Mouse (Mus musculus) MEL (cell line): Measurements from ENCODE around the gene Eif4g1. TPM values are rescaled to one million over a fixed set of nuclear protein-coding genes. Genes with fewer than 3 reads are reported as not detected.

ENCODE experiments used
- DNase-seq: peaks from one replicate; pipeline ENCODE4 v3.0.0; 2011; ENCODE audit warnings: low read depth, low spot score
- H3K27ac ChIP-seq: 2 replicates; pipeline ENCODE4 v1.5.1; 2012; ENCODE audit warnings: low read depth, mild to moderate bottlenecking, control low read depth, low read length, moderate library complexity; ENCODE audit not compliant: control insufficient read depth
- H3K27me3 ChIP-seq, 2 experiments: fragments of 150-350 bp in 1 of 2; sonication (generic) in 1 of 2; 2 replicates each; pipeline ENCODE4 v1.6.1; 2012; ENCODE audit warnings: low read length in 2 of 2, mild to moderate bottlenecking in 2 of 2, improper control_type of control experiment in 1 of 2, moderate library complexity in 1 of 2; ENCODE audit not compliant: insufficient read depth in 2 of 2, control insufficient read depth in 1 of 2
- H3K36me3 ChIP-seq, 2 experiments: 2 replicates each; pipeline ENCODE4 v1.6.1; 2012 to 2014; ENCODE audit warnings: low read length in 2 of 2, improper control_type of control experiment in 1 of 2, inconsistent platforms in 1 of 2, mild to moderate bottlenecking in 1 of 2; ENCODE audit not compliant: insufficient read depth in 2 of 2, control insufficient read depth in 1 of 2
- H3K4me1 ChIP-seq, 2 experiments: fragments of 150-350 bp in 1 of 2; sonication (generic) in 1 of 2; 2 replicates each; pipeline ENCODE4 v1.6.1; 2012; ENCODE audit warnings: low read length in 2 of 2, improper control_type of control experiment in 1 of 2, mild to moderate bottlenecking in 1 of 2; ENCODE audit not compliant: insufficient read depth in 2 of 2, control insufficient read depth in 1 of 2
- H3K4me3 ChIP-seq, 2 experiments: fragments of 150-350 bp in 1 of 2; sonication (generic) in 1 of 2; 2 replicates each; pipeline ENCODE4 v1.5.1; 2012; ENCODE audit warnings: low read depth in 2 of 2, low read length in 2 of 2, mild to moderate bottlenecking in 2 of 2, moderate library complexity in 2 of 2, control low read depth in 1 of 2, improper control_type of control experiment in 1 of 2; ENCODE audit not compliant: control insufficient read depth in 1 of 2, insufficient read depth in 1 of 2
- H3K79me2 ChIP-seq: 2 replicates; pipeline ENCODE4 v1.6.1; 2012; ENCODE audit warnings: mild to moderate bottlenecking, low read length, moderate library complexity; ENCODE audit not compliant: control insufficient read depth, poor library complexity, insufficient read depth
- H3K9ac ChIP-seq: 2 replicates; pipeline ENCODE4 v1.6.1; 2012; ENCODE audit warnings: low read depth, mild to moderate bottlenecking, control low read depth, low read length, moderate library complexity; ENCODE audit not compliant: control insufficient read depth, poor library complexity, severe bottlenecking
- H3K9me3 ChIP-seq: fragments of 150-350 bp; sonication (generic); replicated peaks from 2 replicates; pipeline ENCODE4 v1.6.1; 2012; ENCODE audit warnings: mild to moderate bottlenecking, low read length, improper control_type of control experiment, moderate library complexity; ENCODE audit not compliant: insufficient read depth
- CHD2 ChIP-seq: IDR thresholded peaks from 2 replicates; pipeline ENCODE4 v1.6.1; 2011; ENCODE audit warnings: low read length, improper control_type of control experiment
- E2F4 ChIP-seq: IDR thresholded peaks from 2 replicates; pipeline ENCODE4 v1.6.1; 2011; ENCODE audit warnings: low read depth, low read length, improper control_type of control experiment, borderline replicate concordance
- ELF1 ChIP-seq: IDR thresholded peaks from 2 replicates; pipeline ENCODE4 v1.6.1; 2014; ENCODE audit warnings: low read depth, mild to moderate bottlenecking, inconsistent platforms, low read length, improper control_type of control experiment, moderate library complexity
- HCFC1 ChIP-seq: IDR thresholded peaks from 2 replicates; pipeline ENCODE4 v1.6.1; 2012; ENCODE audit warnings: low read depth, mild to moderate bottlenecking, inconsistent platforms, low read length, improper control_type of control experiment, moderate library complexity
- JUND ChIP-seq: IDR thresholded peaks from 2 replicates; pipeline ENCODE4 v1.6.1; 2011; ENCODE audit warnings: low read depth, mild to moderate bottlenecking, improper control_type of control experiment, low read length
- KAT2A ChIP-seq: conservative IDR thresholded peaks from 2 replicates; pipeline ENCODE4 v1.6.1; 2012; ENCODE audit warnings: low read depth, low read length, improper control_type of control experiment, inconsistent platforms
- MAFK ChIP-seq: IDR thresholded peaks from 2 replicates; pipeline ENCODE4 v1.6.1; 2011; ENCODE audit warnings: low read depth, mild to moderate bottlenecking, low read length, improper control_type of control experiment, borderline replicate concordance
- MAX ChIP-seq: IDR thresholded peaks from 2 replicates; pipeline ENCODE4 v1.6.1; 2011; ENCODE audit warnings: low read length, improper control_type of control experiment
- MAZ ChIP-seq: IDR thresholded peaks from 2 replicates; pipeline ENCODE4 v1.6.1; 2012; ENCODE audit warnings: low read depth, mild to moderate bottlenecking, inconsistent platforms, low read length, improper control_type of control experiment
- MEF2A ChIP-seq: IDR thresholded peaks from 2 replicates; pipeline ENCODE4 v1.6.1; 2014; ENCODE audit warnings: low read depth, mild to moderate bottlenecking, inconsistent platforms, low read length, improper control_type of control experiment; ENCODE audit not compliant: poor library complexity, insufficient replicate concordance, severe bottlenecking; ENCODE audit errors: extremely low read depth
- MXI1 ChIP-seq: IDR thresholded peaks from 2 replicates; pipeline ENCODE4 v1.6.1; 2011; ENCODE audit warnings: mild to moderate bottlenecking, low read depth, low read length, improper control_type of control experiment
- MYC ChIP-seq: IDR thresholded peaks from 2 replicates; pipeline ENCODE4 v1.6.1; 2011; ENCODE audit warnings: low read depth, mild to moderate bottlenecking, low read length, improper control_type of control experiment, moderate library complexity
- NRF1 ChIP-seq: IDR thresholded peaks from 2 replicates; pipeline ENCODE4 v1.6.1; 2014; ENCODE audit warnings: low read depth, mild to moderate bottlenecking, inconsistent platforms, low read length, improper control_type of control experiment, moderate library complexity; ENCODE audit not compliant: poor library complexity, insufficient read depth, severe bottlenecking
- POLR2A ChIP-seq, 2 experiments: IDR thresholded peaks; 2 replicates each; pipeline ENCODE4 v1.6.1; 2011 to 2012; ENCODE audit warnings: low read length in 2 of 2, mild to moderate bottlenecking in 2 of 2, control low read depth in 1 of 2, improper control_type of control experiment in 1 of 2, low read depth in 1 of 2, moderate library complexity in 1 of 2; ENCODE audit not compliant: control insufficient read depth in 1 of 2, insufficient read depth in 1 of 2, poor library complexity in 1 of 2
- POLR2AphosphoS2 ChIP-seq: IDR thresholded peaks from 2 replicates; pipeline ENCODE4 v1.6.1; 2011; ENCODE audit warnings: low read length, improper control_type of control experiment
- RCOR1 ChIP-seq: IDR thresholded peaks from 2 replicates; pipeline ENCODE4 v1.6.1; 2012; ENCODE audit warnings: low read depth, mild to moderate bottlenecking, inconsistent platforms, low read length, improper control_type of control experiment
- SMC3 ChIP-seq: IDR thresholded peaks from 2 replicates; pipeline ENCODE4 v1.6.1; 2011; ENCODE audit warnings: low read depth, low read length, improper control_type of control experiment
- TAL1 ChIP-seq: IDR thresholded peaks from 2 replicates; pipeline ENCODE4 v1.6.1; 2012; ENCODE audit warnings: mild to moderate bottlenecking, inconsistent platforms, low read length, moderate library complexity, mixed read lengths
- UBTF ChIP-seq: IDR thresholded peaks from 2 replicates; pipeline ENCODE4 v1.6.1; 2012; ENCODE audit warnings: low read depth, mild to moderate bottlenecking, inconsistent platforms, low read length, improper control_type of control experiment, moderate library complexity, borderline replicate concordance; ENCODE audit not compliant: insufficient read depth
- USF1 ChIP-seq: IDR thresholded peaks from 2 replicates; pipeline ENCODE4 v1.6.1; 2014; ENCODE audit warnings: low read depth, mild to moderate bottlenecking, inconsistent platforms, low read length, improper control_type of control experiment, moderate library complexity
- USF2 ChIP-seq, 2 experiments: IDR thresholded peaks; 2 replicates each; pipeline ENCODE4 v1.6.1; 2011 to 2012; ENCODE audit warnings: improper control_type of control experiment in 2 of 2, low read length in 2 of 2, borderline replicate concordance in 1 of 2, inconsistent platforms in 1 of 2, low read depth in 1 of 2, mild to moderate bottlenecking in 1 of 2; ENCODE audit not compliant: insufficient read depth in 1 of 2
- ZC3H11A ChIP-seq: IDR thresholded peaks from 2 replicates; pipeline ENCODE4 v1.6.1; 2012; ENCODE audit warnings: low read depth, mild to moderate bottlenecking, inconsistent platforms, low read length, improper control_type of control experiment
- ZKSCAN1 ChIP-seq: IDR thresholded peaks from 2 replicates; pipeline ENCODE4 v1.6.1; 2012; ENCODE audit warnings: low read depth, mild to moderate bottlenecking, inconsistent platforms, low read length, improper control_type of control experiment, moderate library complexity
- ZNF384 ChIP-seq: IDR thresholded peaks from 2 replicates; pipeline ENCODE4 v1.6.1; 2012; ENCODE audit warnings: low read depth, mild to moderate bottlenecking, inconsistent platforms, low read length, improper control_type of control experiment
- polyA plus RNA-seq, 2 experiments: library from polyadenylated mRNA; stranded (reverse) in 1 of 2; unstranded in 1 of 2; fragments of >175 nt in 1 of 2; fragments of >200 nt in 1 of 2; gene quantifications; 2 replicates each; pipeline versions ENCODE4 v1.2.1 to v1.2.4; 2012; ENCODE audit warnings: low replicate concordance in 2 of 2, low read depth in 1 of 2; ENCODE audit not compliant: insufficient read length in 2 of 2, insufficient read depth in 1 of 2, missing spikeins in 1 of 2
- total RNA-seq: library from RNA; depleted of rRNA; stranded (reverse); fragments of 300-350 nt; gene quantifications from 2 replicates; pipeline ENCODE4 v1.2.3, GENCODE M21; 2012

Gene Eif4g1
- total and polyA plus RNA-seq, 3 experiments = 327 to 436 (median 409) TPM

DNA sequence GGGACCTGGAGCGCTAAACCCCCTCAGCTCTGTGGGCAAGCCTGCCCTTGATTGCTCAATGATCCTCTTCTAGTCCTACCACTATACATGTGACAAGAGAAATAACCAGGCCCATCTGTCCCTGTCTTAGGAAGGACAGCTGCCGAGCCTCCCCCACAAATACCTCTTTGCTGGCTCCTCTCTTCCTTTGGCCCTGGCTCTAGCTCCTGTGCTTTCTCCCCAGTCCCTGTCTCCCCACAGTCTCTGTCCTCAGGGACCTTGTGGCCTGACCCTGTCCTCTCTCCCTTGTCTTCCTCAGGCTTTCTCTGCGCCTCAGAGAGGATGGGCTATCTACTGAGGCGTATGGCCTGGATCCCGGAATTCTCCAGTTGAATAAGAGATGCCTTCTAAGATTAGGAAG is 63.6 kb downstream of the Eif4g1 start:
- Histone ChIP-seq H3K4me3 (no peak overlapping the region), H3K36me3 (no peaks in the 10 kb centered on the region), H3K4me1 (no peaks in the 10 kb centered on the region), H3K79me2 (no peaks in the 10 kb centered on the region), H3K9ac (no peak overlapping the region), H3K9me3 (no peaks in the 10 kb centered on the region), H3K27me3 (no peaks in the 10 kb centered on the region; a peak in 2 of 4 replicates), H3K27ac (no peak overlapping the region)
- DNase-seq = no peak
- TF ChIP-seq MXI1 (no peak), CHD2 (no peak), SMC3 (no peak), MAZ (no peak), MAFK (no peak), USF2 (IDR thresholded peaks at IDR 0.05; ENCODE audit: borderline replicate concordance in 1 of 2, insufficient read depth in 1 of 2, low read depth in 1 of 2, low read length in 2 of 2) (no peak), MEF2A (no peak), MYC (no peak), ZNF384 (no peak)

DNA sequence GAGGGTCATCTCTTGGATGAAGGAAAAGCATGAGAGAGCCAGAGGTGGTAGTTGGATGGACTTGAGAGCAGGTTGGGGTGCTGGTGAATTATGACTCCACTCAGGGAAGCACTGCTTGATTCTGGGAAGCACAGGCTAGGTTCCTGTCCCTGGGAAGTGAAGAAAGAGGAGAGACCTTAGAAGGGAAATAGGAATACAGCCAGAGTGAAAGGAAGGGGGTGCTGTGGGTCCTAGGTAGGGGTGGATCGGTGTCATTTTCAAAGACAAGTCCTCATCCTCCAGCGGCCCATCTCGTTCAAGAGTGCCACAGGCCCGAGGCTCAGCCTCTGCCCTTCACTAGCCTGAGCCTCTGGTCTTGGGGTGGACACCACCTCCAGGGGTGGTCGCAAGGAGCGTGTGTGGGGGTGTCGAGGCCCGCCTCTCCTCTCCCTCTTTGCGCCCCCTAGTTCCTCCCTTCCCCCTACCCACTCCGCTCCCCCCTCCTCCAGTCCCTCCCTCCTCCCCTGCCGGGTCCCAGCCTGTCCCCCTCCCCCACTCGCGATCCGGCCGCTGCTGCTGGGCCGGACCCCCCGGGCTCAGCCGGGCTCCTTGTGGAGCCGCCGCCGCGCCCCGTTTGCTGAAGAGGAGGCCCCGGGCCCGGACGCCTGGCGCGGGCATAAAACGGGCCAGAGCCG is 64.3 kb downstream of the Eif4g1 start:
- H3K4me1 ChIP-seq = no peaks in the 10 kb centered on the region

More for the DNA sequence above, 64.3 kb downstream of the Eif4g1 start:
- Histone ChIP-seq H3K9me3 (no peaks in the 10 kb centered on the region), H3K36me3 (no peaks in the 10 kb centered on the region), H3K9ac (no peak overlapping the region), H3K27me3 (no peaks in the 10 kb centered on the region; a peak in 2 of 4 replicates), H3K4me3 (no peak overlapping the region), H3K79me2 (no peaks in the 10 kb centered on the region), H3K27ac (no peak overlapping the region)
- DNase-seq = no peak
- TF ChIP-seq JUND (no peak), TAL1 (no peak), MAX (no peak), MXI1 (no peak), POLR2A (IDR thresholded peaks at IDR 0.05; ENCODE audit: control insufficient read depth in 1 of 2, insufficient read depth in 1 of 2, low read depth in 1 of 2, low read length in 2 of 2, poor library complexity in 1 of 2) (no peak), UBTF (no peak), RCOR1 (no peak), NRF1 (no peak), HCFC1 (no peak), MEF2A (no peak), E2F4 (no peak), USF2 (IDR thresholded peaks at IDR 0.05; ENCODE audit: borderline replicate concordance in 1 of 2, insufficient read depth in 1 of 2, low read depth in 1 of 2, low read length in 2 of 2) (no peak), SMC3 (no peak), ZC3H11A (no peak), KAT2A (no peak), ZNF384 (no peak), ELF1 (no peak), ZKSCAN1 (no peak), USF1 (no peak), POLR2AphosphoS2 (no peak)
